Mouse (Mus musculus) cortical plate, adult 2 months (tissue): ENCODE results near the gene Gnb1.

ENCODE experiments used
- CTCF ChIP-seq: fragments of 200-500 bp; IDR thresholded peaks from 2 replicates; pipeline ENCODE4 v1.5.1; 2011; ENCODE audit warnings: mild to moderate bottlenecking, control low read depth, low read length; ENCODE audit not compliant: insufficient read depth; ENCODE audit errors: extremely low read depth
- POLR2A ChIP-seq: fragments of 200-500 bp; IDR thresholded peaks from 2 replicates; pipeline ENCODE4 v1.6.1; 2011; ENCODE audit warnings: mild to moderate bottlenecking, low read length, control low read depth; ENCODE audit not compliant: insufficient read depth; ENCODE audit errors: extremely low read depth

DNA sequence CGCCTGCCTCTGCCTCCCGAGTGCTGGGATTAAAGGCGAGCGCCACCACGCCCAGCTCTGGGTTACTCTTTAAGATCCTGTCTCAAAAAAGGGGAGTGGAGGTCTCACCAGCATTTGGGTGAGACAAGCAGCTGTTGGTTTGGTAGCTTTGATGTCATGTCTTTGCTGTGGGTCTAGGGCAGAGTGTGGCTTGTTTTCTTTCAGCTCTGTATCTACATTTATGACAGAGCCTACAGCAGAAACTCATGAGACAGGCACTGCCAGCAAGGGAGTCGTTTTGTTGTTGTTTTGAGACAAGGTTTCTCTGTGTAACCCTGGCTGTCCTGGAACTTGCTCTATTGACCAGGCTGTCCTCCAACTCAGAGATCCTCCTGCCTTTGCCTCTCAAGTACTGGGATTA lies 112.6 kb downstream of the Gnb1 start:
- TF ChIP-seq POLR2A (no peak), CTCF (no peak)
